Mouse (Mus musculus): ENCODE data around the gene S1pr4. TPM values are rescaled to one million over a fixed set of nuclear protein-coding genes. Genes with fewer than 3 reads are reported as not detected.

The S1pr4 gene
- polyA plus RNA-seq, 1 experiment, result 4.9 TPM

- no peaks in the 10 kb centered on the region for H3K36me3 ChIP-seq (ENCODE audit: control insufficient read depth, insufficient read depth, low read length)
- H3K4me3 ChIP-seq (ENCODE audit: insufficient read depth, low read depth, low read length), result no peak overlapping the region
- 82% methylated on average over 6 of the region's 6 CpGs for WGBS
- no peak for DNase-seq
- no peak for TF ChIP-seq CTCF (conservative IDR thresholded peaks at IDR 0.05; ENCODE audit: insufficient read depth, insufficient read length, low read depth, low read length)
- H3K27me3 ChIP-seq (replicated peaks; ENCODE audit: control insufficient read depth, insufficient read depth, low read length), result no peaks in the 10 kb centered on the region
- no peak overlapping the region for H3K27ac ChIP-seq (ENCODE audit: insufficient read depth, low read depth, low read length)
- no peaks in the 10 kb centered on the region for H3K4me1 ChIP-seq (ENCODE audit: control insufficient read depth, insufficient read depth, low read length)
Measured at GRCm38 (mm10) chr10:81458267-81458666, 41.7 kb downstream of the S1pr4 start.

- Histone ChIP-seq H3K27ac (ENCODE audit: insufficient read depth, low read depth, low read length) (no peak overlapping the region), H3K36me3 (ENCODE audit: control insufficient read depth, insufficient read depth, low read length) (no peaks in the 10 kb centered on the region), H3K27me3 (replicated peaks; ENCODE audit: control insufficient read depth, insufficient read depth, low read length) (no peaks in the 10 kb centered on the region), H3K4me1 (ENCODE audit: control insufficient read depth, insufficient read depth, low read length) (no peaks in the 10 kb centered on the region), H3K4me3 (ENCODE audit: insufficient read depth, low read depth, low read length) (no peak overlapping the region)
- no peak for TF ChIP-seq POLR2A (IDR thresholded peaks at IDR 0.05; ENCODE audit: low read depth, low read length)
- WGBS, result 88% methylated on average over 8 of the region's 8 CpGs
- no peak for DNase-seq
Measured at GRCm38 (mm10) chr10:81457624-81458023, 42.3 kb downstream of the S1pr4 start.

DNA sequence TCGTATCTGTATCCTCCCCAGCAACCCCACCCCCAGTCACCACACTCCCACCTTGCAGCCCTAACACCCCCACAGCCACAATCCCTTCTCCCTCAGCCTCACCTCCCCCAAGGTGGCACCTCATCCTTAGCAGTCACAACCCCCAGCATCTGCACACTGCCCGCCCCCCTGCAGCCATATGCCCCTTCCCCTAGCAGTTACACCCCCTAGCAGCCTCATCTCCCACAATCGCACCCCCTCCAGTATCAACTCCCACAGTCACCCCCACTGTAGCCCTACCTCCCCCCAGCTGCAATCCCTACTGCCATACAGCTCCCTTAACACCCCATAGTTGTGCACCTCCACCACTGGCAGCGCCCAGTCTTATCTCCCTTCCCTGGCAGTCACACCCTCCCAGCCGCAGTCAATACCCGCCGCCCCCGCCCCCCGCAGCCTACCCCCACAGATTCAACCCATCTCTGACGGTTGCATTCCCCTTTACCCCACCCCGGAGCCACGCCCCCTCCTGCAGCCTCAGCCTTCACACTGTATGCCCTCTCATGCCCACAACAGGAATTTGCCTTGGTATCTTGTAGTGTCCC lies 42.9 kb downstream of the S1pr4 start:
- TF ChIP-seq POLR2A (IDR thresholded peaks at IDR 0.05; ENCODE audit: low read depth, low read length) (no peak), CTCF (conservative IDR thresholded peaks at IDR 0.05; ENCODE audit: insufficient read depth, insufficient read length, low read depth, low read length) (no peak)
- no peak overlapping the region for H3K4me3 ChIP-seq (ENCODE audit: insufficient read depth, low read depth, low read length)
- H3K27me3 ChIP-seq (replicated peaks; ENCODE audit: control insufficient read depth, insufficient read depth, low read length), result no peaks in the 10 kb centered on the region
- no peak for DNase-seq
- 43% methylated on average over 12 of the region's 12 CpGs for WGBS
- no peak overlapping the region for H3K27ac ChIP-seq (ENCODE audit: insufficient read depth, low read depth, low read length)
- H3K36me3 ChIP-seq (ENCODE audit: control insufficient read depth, insufficient read depth, low read length), result no peaks in the 10 kb centered on the region
- H3K4me1 ChIP-seq (ENCODE audit: control insufficient read depth, insufficient read depth, low read length), result no peaks in the 10 kb centered on the region

DNA sequence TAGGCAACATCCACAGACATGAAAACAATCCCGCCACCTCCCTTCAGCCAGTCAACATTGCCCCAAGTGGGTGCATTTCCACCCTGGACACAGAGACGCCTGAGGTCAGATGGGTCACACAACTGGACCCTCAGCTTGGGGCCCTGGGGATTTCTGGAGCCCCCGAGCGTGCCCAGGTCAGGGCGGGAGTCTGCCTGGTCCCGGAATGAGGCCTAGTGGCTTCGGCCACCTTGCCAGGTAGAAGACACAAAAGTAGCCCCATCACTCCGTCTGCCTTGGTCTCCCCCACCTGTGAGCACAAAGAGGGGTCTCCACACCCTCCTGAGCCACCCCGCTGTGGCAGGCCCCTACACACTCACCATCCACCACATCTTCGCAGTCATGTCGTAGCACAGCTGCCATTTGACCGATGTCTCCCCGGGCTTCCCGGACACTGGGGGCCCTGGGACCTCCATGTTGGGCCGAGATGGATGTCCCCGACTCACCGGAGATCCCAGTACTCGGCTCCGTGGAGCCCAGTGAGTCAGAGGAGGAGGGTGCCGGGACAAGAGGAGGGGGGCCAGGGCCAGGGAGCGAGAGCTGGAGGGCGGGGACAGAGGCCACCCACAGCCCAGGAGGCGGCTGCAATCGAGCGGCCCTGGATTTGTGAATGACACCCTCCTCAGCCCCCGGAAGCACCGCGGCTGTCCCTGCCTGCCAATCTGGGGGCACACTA lies 44.6 kb downstream of the S1pr4 start, which contains the start of gene Nfic:
Gene Nfic, minus strand, starts transcription at position 455 of the 715 bp plus-strand sequence.
- no peaks in the 10 kb centered on the region for H3K36me3 ChIP-seq (ENCODE audit: control insufficient read depth, insufficient read depth, low read length)
- H3K27me3 ChIP-seq (replicated peaks; ENCODE audit: control insufficient read depth, insufficient read depth, low read length), result no peaks in the 10 kb centered on the region
- H3K4me3 ChIP-seq (ENCODE audit: insufficient read depth, low read depth, low read length), result no peak within 1 kb of the TSS
- TF ChIP-seq POLR2A (IDR thresholded peaks at IDR 0.05; ENCODE audit: low read depth, low read length), result no peak
- TF ChIP-seq CTCF (conservative IDR thresholded peaks at IDR 0.05; ENCODE audit: insufficient read depth, insufficient read length, low read depth, low read length), result no peak
- no peak within 1 kb of the TSS for H3K27ac ChIP-seq (ENCODE audit: insufficient read depth, low read depth, low read length)
- H3K4me1 ChIP-seq (ENCODE audit: control insufficient read depth, insufficient read depth, low read length), result no peaks in the 10 kb centered on the region
- WGBS, result 58% methylated on average over 28 of the region's 28 CpGs
- no peak for DNase-seq

DNA sequence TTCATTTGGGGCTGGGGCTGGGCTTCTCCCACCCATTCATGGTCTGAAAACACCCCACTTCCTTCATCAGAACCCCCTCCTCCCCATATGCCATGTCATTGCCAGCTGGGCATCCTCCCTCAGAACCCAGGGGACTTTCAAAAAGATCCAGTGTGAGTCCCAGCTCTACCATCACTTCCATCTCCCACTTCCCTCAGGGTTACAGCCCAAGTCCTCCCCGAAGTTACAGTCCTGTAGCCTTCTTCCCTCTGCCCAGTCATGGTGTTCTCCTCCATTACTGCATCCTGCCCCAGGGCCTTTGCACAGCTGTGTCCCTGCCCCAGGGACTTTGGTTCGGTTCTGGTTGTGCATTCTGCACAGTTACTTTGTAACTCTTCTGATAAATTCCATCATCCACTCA lies 45.8 kb downstream of the S1pr4 start:
- 81% methylated on average over 2 of the region's 2 CpGs for WGBS
- Histone ChIP-seq H3K27ac (ENCODE audit: insufficient read depth, low read depth, low read length) (no peak overlapping the region), H3K36me3 (ENCODE audit: control insufficient read depth, insufficient read depth, low read length) (no peaks in the 10 kb centered on the region), H3K27me3 (replicated peaks; ENCODE audit: control insufficient read depth, insufficient read depth, low read length) (no peaks in the 10 kb centered on the region), H3K4me1 (ENCODE audit: control insufficient read depth, insufficient read depth, low read length) (no peaks in the 10 kb centered on the region), H3K4me3 (ENCODE audit: insufficient read depth, low read depth, low read length) (no peak overlapping the region)
- DNase-seq, result no peak
- TF ChIP-seq CTCF (conservative IDR thresholded peaks at IDR 0.05; ENCODE audit: insufficient read depth, insufficient read length, low read depth, low read length) (no peak), POLR2A (IDR thresholded peaks at IDR 0.05; ENCODE audit: low read depth, low read length) (no peak)

- no peaks in the 10 kb centered on the region for H3K36me3 ChIP-seq (ENCODE audit: control insufficient read depth, insufficient read depth, low read length)
- 6% methylated on average over 14 of the region's 14 CpGs for WGBS
- no peak overlapping the region for H3K4me3 ChIP-seq (ENCODE audit: insufficient read depth, low read depth, low read length)
- TF ChIP-seq CTCF (conservative IDR thresholded peaks at IDR 0.05; ENCODE audit: insufficient read depth, insufficient read length, low read depth, low read length) (no peak), POLR2A (IDR thresholded peaks at IDR 0.05; ENCODE audit: low read depth, low read length) (no peak)
- H3K4me1 ChIP-seq (ENCODE audit: control insufficient read depth, insufficient read depth, low read length), result no peaks in the 10 kb centered on the region
- no peak overlapping the region for H3K27ac ChIP-seq (ENCODE audit: insufficient read depth, low read depth, low read length)
- DNase-seq, result no peak
- H3K27me3 ChIP-seq (replicated peaks; ENCODE audit: control insufficient read depth, insufficient read depth, low read length), result no peaks in the 10 kb centered on the region
Measured at GRCm38 (mm10) chr10:81452947-81453288, 47.0 kb downstream of the S1pr4 start.

- no peak for DNase-seq
- Histone ChIP-seq H3K4me3 (ENCODE audit: insufficient read depth, low read depth, low read length) (no peak overlapping the region), H3K27me3 (replicated peaks; ENCODE audit: control insufficient read depth, insufficient read depth, low read length) (no peaks in the 10 kb centered on the region), H3K27ac (ENCODE audit: insufficient read depth, low read depth, low read length) (no peak overlapping the region), H3K36me3 (ENCODE audit: control insufficient read depth, insufficient read depth, low read length) (no peaks in the 10 kb centered on the region), H3K4me1 (ENCODE audit: control insufficient read depth, insufficient read depth, low read length) (no peaks in the 10 kb centered on the region)
- no peak for TF ChIP-seq POLR2A (IDR thresholded peaks at IDR 0.05; ENCODE audit: low read depth, low read length)
- no peak for TF ChIP-seq CTCF (conservative IDR thresholded peaks at IDR 0.05; ENCODE audit: insufficient read depth, insufficient read length, low read depth, low read length)
- 8% methylated on average over 36 of the region's 36 CpGs for WGBS
Measured at GRCm38 (mm10) chr10:81452237-81452946, 47.5 kb downstream of the S1pr4 start.

Data from kidney, adult 2 months (tissue).